Mouse (Mus musculus) heart, adult 9 months (tissue): ENCODE measurements around the gene Rffl.

Experiments
- DNase-seq, 2 experiments: peaks; one replicate each; pipeline ENCODE4 v3.0.0; 2022; ENCODE audit warnings: low spot score in 2 of 2

The Rffl gene

DNA sequence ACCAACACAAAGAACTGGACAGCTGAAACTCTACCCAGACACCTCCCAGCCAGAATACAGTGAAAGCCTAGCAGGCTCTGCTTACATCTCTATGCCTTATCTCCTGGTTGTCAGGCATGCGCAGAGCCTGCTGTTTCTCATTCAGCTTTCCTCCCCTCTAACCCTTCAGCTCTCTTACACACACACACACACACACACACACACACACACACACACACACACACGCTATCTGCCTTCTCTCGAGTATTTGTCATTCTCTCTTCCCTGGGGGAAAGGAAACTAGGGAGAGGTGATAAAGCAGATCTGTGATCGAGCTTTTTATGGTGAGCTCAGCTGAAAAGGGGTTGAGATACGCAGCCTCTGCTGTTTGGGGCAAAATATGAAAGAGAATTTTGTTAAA, 3.9 kb upstream of the Rffl start:
- no peak for DNase-seq

DNA sequence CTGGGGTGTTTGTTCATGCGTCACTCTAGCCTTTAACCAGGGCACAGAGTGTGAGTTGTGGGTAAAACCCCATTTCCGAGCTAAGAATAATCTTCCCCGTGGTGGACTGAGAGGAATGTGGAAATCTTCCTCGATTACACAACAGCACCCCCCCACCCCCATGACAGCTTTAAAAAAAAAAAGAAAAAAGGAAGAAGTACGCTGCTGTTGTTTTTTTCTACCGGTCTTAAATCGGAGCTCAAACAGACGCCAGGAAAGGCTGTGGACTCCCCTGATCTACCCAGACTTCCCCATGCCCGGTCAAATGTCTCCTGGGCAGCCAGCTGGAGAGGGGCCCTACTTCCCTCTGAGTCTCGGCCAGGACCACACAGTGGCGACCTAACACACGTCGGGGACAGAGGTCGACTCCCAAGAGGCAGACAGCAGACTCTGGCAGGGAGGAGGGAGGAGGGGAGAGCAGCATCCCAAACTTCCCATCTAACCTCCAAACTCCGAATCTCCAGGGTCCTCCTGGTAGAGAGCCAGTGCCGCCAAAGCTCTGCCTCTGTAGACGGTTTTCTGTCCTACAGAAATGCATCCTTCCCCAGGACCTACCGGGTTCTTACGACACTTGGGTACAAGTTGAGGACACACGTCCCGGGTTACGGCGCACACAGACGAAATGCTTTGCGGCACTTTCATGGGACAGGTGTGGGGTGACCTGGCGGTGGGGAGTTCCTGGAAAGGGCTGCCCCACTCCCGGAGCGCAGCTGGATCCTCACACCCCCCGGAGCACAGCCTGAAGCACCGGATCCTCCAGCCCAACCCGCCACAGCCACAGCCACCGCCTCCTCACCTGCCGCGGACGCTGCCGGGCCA, 608 bp downstream of the Rffl start:
- DNase-seq: peak; percentile 59 to 72

DNA sequence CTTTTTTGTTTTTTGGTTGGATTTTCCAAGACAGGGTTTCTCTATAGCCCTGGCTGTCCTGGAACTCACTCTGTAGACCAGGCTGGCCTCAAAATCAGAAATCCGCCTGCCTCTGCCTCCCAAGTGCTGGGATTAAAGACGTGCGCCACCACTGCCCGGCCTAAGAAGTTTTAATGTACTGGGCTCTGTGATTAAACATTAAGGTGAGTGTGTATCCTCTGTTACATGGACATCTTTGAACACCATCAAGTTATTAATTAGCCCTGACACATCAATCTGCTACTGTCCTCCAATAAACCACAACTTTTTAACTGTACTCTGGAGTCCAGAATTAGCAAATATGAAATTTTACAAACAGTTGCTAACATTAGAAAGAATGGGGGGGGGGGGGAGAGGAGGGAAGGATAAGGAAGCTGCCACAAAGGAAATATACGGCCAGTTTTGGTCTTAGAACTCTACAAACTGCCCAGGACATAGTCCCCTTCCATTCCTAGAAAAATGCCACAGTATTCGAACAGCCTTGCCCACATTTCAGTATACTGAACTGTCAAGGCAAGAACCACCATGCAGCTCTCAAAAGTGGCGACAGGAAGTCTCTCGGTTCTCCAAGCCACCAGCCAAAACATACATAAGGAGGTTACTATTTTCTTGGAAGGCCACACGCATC, 1.4 kb downstream of the Rffl start:
- DNase-seq: no peak

DNA sequence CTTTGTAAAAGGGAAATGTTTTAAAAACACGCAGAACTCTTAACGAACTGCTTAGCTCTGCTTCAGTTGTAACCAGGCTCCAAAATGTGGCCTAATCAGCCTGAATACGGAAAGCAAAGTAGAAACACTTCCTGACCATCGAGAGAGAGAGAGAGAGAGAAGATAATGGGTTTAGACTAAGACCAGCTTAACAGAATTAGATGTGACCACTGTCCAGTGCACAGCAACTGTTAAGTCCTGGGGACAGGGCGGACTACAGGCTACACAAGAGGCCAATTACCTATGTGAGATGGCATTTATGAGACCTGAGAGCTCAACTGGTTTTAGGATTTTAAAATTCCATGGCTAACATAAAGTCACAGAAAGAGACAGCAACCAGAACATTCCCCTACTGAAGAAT, 3.1 kb downstream of the Rffl start:
- DNase-seq: no peak

DNA sequence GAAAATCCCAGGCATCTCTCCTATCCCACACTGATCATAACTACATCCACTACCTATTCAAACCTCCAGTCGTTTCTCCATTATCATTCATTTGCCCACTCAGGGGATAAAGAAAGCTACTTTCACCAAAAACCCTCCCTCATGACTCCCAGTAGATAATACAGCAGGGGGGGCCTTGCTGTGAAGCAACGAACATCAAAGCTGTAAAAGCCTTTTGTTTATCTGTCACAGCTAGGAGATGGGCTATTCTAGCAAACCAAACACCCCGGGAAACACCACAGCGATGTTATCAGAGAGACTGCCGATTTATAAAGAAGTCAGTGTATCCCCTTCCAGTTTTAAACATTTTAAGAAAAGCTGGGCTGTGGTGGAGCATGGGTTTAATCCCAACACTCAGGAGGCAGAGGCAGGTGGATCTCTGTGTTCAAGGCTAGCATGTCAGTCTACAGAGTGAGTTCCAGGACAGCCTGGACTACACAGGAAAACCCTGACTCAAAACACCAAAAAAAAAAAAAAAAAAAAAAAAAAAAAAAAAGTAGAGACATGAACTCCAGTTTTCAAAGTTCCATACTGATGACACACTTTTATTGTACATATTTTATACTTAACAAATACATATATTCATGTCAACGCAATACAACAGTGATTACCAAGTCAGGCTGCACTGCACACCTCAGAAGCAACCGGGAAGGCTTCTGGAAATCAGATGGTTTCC, 4.0 kb downstream of the Rffl start:
- DNase-seq: no peak

DNA sequence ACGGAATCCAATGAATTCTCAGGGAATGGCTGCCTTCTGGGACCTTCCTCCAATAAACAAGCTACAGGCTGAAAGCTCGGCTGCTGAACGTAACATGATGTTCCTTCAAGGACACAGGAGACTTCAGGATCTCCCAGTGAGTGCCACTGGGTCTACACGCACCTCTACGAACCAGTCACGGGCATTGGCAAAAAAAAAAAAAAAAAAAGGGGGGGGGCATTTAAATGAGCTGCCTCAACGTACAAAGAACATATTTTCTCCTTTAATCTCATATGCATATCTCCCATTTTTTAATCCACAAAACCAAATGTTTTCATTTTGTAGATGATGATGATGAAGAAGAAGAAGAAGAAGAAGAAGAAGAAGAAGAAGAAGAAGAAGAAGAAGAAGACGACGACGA, 5.1 kb downstream of the Rffl start:
- no peak for DNase-seq

DNA sequence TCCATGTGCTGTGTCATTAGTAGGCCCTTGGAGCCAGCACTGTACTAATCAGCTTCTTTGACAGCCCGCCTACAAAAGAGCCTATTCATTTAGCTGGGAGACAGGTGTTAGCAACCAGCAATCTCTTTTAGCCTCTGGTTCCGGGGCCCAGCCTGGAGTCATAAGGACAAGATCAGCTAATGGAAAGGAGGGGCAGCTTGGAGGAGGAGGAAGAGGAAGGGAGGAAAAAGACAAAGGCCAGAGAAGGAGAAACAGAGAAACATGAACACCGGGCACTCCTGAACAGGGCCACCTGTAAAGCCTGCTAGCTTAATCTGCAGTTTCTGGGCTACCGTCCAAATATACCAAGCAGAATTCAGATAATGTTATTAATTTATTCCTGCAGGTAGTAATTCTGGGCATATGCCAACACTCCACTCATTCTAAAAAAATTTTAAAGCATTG, 7.5 kb downstream of the Rffl start:
- no peak for DNase-seq

DNA sequence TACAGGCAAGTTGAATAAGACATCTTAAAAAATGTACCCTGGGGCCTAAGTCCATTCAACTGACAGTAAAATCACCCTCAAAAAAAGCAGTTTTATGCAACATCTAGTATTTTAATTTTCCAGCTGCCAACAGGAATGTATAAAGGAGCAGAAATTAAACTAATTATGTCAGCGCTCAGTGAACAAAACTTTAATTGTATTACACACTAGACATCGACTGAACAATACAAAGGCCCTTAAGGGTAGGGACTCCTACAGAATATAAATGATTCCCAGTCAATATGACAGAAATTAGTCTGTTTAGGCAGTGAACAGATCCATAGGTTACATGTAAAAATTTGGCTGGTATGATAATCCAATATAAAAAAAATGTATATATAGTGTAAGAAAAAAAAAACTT, 8.0 kb downstream of the Rffl start:
- DNase-seq: no peak

DNA sequence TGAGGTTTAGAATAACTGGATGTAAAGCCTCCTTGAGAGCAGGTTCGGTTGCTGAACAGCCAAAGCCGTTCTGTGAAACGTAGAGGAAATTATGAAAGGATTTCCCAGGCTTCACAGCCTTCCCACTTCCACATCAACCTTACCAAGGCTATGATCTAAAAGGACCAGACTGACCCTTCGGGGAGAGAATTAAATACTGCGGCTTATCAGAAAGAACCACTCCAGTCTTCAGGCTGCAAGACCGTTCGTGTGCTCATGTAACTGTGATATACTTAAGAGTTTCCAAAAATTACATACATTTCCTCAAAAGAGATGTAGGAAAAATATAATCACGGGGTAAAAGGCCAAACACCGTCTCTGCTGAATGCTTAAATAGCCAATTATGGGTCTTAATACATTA, 8.4 kb downstream of the Rffl start:
- DNase-seq: no peak

DNA sequence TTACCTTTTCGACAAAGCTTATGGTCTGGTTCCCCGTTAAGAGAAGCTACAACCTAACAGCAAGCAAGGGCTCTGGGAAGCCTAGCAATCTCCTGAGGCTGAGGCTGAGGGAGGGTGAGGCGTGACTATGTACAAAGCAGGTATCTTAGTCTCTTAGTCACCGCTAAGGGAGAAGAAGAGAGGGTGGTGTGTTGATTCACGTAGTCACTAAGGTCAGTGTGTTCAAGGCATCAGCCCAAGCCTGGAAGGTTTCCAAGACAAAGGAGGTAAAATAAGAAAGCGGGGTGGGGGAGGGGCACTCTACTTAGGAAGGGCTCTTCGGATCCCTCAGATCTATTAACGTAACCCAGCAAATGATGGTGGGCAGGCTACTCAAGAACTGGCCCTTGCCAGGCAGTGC, 9.5 kb downstream of the Rffl start:
- no peak for DNase-seq

DNA sequence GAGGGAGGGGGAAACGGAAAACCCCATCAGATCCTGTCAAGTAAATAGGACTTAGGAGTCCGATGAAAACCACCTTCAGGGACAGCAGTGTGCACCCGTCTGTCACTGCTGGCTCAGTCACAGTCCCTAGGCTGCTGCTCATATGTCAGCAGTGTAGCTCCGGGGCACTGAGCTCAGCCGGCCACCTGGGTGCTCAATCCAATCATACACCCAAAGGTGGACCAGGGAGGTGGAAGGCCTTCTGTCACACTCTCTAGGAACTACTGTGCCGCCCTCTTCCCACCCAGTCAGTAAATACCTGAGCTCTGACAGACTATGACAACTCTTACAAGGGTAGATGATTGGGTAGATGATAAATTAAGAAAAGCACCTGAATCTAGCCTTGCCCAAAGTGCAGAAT, 10.3 kb downstream of the Rffl start:
- no peak for DNase-seq

DNA sequence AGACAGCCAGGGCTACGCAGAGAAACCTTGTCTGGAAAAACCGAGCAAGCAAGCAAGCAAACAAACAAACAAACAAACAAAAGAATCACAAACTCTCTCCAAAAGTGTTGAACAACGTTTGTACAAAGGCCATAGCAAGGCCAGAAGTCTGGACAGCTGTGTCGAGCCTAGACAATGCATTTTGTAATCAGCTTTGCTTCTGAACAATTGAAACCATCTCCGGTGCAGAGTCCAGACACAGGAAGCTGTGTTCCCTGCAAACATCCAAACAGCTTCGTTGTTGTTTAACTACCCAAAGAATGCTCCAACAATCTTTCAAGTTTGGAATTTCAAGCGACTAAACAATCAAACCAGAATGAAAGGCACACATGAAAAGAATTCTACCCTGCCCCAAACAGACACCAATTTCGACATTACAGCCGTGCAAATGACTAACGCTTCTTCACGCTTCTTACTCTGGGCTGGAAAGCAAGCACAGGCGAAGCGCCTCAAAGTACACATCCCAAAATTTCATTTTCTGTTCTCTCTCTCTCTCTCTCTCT, 13.6 kb downstream of the Rffl start:
- DNase-seq: no peak

DNA sequence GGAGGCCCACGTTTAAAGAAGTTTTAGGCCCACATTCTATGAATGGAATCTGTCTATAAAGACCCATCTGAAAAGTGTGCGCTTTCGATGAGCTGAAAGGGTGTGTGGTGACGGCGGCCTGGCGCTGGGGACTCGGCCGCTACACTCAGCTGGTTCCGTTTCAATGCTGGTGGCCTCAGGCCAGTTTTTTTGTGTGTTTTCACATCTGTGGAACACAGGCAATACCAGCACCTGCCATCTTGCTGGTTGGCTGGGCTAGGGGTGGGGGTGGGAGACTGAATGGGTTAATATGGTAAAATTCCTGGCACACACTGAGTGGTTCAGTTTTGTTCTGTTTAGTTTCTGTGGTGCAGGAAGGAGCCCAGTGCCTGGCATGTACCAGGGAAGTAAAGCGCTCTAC, 15.0 kb downstream of the Rffl start:
- no peak for DNase-seq

DNA sequence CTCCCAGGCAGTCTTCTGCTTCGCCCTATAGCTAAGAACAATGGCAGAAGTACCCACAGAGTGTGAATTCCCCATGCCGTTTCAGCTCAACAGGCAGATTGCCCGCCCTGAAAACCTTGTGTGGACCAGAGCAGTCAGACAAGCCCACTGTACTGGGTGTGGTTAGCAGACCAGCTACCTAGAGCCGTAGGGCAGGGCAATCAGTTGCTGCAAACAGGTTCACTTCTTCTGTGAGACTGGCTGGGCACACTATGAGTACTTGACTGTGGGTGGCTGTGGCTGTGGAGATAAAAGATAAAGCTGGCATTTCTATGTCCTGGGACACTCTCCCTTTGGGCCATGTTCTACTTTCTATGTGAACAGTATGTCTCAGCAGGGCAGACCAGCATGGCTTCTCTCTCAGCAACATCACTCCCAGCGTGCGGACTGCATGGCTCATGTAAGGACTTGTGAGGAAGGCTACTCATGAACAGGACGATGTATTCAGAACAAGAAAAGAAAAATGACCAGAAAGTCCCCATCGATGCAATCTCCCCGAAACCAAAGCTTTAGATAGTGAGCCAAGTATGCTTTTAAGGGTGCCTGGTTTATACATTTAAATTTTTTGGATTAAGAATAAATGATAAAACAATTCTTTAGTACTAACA, 15.6 kb downstream of the Rffl start:
- no peak for DNase-seq

DNA sequence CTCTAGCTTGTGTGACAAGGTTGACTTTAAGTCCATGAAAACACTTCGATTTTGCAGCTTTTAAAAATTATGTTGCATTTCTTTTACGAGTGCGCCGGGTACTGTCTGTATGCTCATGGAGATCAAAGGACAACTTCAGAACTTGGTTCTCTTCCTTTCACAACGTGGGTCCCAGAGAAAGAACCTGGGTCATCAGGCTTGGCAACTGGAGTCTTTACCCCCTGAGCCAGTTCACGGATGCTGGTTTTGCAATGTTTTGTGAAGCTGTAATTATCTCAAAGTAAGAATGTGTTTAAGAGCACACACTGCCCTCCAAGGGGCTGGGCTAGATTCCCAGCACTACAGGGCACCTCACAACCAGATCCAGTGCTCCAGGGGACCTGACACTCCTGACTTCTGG, 16.9 kb downstream of the Rffl start:
- DNase-seq: no peak

DNA sequence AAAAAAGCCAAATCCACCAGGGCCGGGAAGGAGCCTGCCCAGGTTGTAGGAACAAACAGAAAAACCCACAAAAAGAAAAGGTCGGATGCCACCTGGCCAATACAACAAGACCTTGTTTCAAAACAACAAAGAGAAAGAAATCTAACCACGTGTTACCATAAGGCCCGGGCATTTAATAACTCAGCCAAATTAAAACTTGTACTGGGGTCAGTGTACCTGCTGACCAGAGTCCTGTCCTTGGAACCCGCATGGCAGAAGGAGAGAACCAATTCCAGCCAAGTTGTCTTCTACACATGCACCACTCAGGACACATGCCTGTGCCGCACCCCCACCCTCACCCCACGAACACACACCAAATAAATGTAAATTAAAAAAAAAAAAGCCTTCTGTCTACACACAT, 18.1 kb downstream of the Rffl start:
- DNase-seq: no peak

DNA sequence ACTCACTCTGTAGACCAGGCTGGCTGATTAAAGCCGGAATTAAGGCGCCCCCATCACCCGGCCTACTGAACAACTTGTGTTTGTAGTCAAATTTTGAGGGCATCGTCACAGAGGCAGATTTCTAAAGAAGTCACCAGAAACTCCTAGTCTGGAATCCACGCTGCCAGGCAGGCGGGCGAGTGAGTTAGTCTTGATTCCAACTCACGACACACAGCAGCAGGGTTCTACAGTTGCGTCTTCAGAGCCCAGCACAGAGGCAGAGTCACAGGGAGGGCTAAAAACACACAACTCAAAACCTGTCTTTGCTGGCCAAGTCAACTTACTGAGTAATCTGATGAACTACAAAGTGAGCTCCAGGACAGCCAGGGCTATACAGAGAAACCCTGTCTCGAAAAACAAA, 18.5 kb downstream of the Rffl start:
- no peak for DNase-seq

DNA sequence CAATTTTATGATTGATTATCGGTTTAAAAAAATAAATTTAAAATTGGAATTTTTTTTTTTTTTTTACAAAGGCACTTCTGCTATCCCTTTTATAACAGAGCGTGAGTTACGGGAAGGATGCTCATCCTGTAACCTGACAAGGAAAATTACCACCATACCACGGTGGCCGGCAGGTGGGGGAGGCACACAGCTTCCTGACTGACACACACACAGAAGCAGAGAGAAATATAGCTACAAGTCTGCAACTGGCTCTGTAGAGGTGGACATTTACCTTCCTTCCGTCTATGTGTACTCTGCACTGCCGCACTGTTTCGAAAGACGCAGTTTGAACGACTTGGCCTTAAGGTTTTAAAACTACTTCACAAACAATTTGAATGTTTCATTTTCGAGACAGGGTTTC, 18.9 kb downstream of the Rffl start:
- no peak for DNase-seq

DNA sequence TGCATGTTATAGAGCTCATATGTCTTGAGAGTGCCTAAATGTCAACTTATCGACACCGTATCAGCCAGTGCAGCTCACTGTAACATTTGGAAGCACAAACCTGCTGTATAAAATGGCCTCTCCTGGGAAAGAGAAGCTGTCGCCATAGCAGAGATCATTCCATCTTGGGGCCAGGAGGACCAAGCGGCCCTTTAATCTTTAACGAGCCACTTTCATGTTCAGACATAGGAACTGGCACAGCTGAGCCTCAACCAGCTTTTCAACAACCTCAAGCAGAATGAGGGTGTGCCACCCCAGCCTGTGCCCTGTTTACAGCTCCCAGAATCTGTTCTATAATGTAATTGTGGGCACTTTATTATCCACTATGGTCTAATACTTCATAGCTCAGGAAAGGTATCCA, 20.8 kb downstream of the Rffl start:
- no peak for DNase-seq

DNA sequence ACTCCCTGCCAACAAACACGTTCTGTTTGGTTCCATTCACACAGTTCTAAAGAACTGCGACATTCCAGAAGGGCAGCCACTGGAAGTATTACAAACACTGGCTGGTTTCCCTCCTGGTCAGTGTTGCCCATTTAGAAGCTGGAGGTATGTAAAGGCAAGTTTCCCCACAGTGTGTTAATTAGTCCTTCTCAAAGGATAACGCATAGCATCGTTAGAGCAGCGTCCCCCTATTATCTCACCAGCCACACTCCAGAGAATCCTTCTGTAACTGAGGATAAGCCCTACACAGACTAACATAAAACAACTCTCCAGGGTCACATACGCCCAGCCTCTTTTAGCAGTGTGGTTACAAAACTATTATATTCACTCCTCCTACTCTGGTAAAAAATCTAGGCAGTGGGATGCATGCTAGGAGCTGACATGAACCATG, 23.4 kb downstream of the Rffl start:
- DNase-seq: peak in 1 of 2 experiments; percentile 23

DNA sequence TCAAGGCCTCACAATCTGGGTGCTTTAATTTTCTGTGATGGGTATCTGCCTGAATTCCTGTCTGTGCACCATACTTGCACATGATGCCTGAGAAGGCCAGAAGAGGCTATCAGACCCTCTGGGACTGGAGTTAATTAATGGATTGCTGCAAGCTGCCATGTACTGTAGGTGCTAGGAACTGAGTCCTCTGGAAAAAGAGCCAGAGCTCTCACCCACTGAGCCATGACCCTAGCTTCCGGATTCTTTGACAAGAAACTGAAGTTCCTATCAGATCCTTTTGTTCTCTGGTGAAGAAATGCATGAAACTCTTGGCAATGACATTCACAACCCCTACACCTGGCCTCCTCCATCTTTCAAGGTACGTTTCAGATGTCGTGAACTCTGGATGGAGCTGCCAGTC, 24.1 kb downstream of the Rffl start:
- DNase-seq: no peak

DNA sequence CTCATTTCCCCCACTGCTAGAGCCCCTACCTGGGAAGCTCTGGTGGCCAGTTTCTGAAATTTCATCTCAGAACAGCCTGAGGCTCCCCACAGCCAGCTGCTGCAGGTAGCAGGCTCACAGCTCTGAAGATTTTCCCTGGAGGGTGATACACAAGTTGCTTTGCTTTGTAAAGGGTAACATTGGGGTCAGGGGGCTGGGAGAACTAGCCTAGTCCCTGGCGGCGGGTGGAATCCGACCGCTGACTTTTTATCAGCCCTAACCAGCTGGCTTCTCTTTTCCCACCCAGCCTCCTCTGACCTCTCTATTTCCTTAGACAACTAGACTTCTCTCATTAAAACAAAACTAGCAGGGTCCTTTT, 25.0 kb downstream of the Rffl start:
- no peak for DNase-seq
